Mouse (Mus musculus) heart, embryonic 14.5 days (tissue): Measurements from ENCODE around the gene Pafah1b1. TPM values are rescaled to one million over a fixed set of nuclear protein-coding genes. Genes with fewer than 3 reads are reported as not detected.

Source experiments
- ATAC-seq: fragments of 200-750 bp; cut with Nextera tagmentation; 2 replicates; pipeline ENCODE4 v1.8.0; 2017; ENCODE audit warnings: low read depth, moderate TSS enrichment; ENCODE audit not compliant: insufficient number of reproducible peaks, insufficient read depth, low FRiP score
- H3K27ac ChIP-seq, 2 experiments: fragments of 200-500 bp in 1 of 2; fragments of 300-500 bp in 1 of 2; sonication (generic) in 1 of 2; replicated peaks in 1 of 2; 2 replicates each; pipeline ENCODE4 v1.5.1; 2012 to 2014; ENCODE audit warnings: low read depth in 2 of 2, low read length in 2 of 2, control low read depth in 1 of 2, mild to moderate bottlenecking in 1 of 2, mixed read lengths in 1 of 2; ENCODE audit not compliant: control insufficient read depth in 1 of 2, insufficient read depth in 1 of 2
- H3K27me3 ChIP-seq: fragments of 300-500 bp; sonication (generic); 2 replicates; pipeline ENCODE4 v1.6.1; 2014; ENCODE audit warnings: mild to moderate bottlenecking, low read length, control low read depth; ENCODE audit not compliant: control insufficient read depth, insufficient read depth
- H3K36me3 ChIP-seq: fragments of 300-500 bp; sonication (generic); 2 replicates; pipeline ENCODE4 v1.6.1; 2014; ENCODE audit warnings: mild to moderate bottlenecking, control low read depth, low read length, mixed read lengths; ENCODE audit not compliant: control insufficient read depth, insufficient read depth
- H3K4me1 ChIP-seq, 2 experiments: fragments of 200-500 bp in 1 of 2; fragments of 300-500 bp in 1 of 2; sonication (generic) in 1 of 2; 2 replicates each; pipeline ENCODE4 v1.6.1; 2012 to 2014; ENCODE audit warnings: low read length in 2 of 2, control low read depth in 1 of 2, mixed read lengths in 1 of 2; ENCODE audit not compliant: control insufficient read depth in 2 of 2, insufficient read depth in 2 of 2
- H3K4me2 ChIP-seq: fragments of 300-500 bp; sonication (generic); 2 replicates; pipeline ENCODE4 v1.6.1; 2014; ENCODE audit warnings: mild to moderate bottlenecking, low read length
- H3K4me3 ChIP-seq, 2 experiments: fragments of 200-500 bp in 1 of 2; fragments of 300-500 bp in 1 of 2; sonication (generic) in 1 of 2; 2 replicates each; pipeline ENCODE4 v1.5.1; 2012 to 2014; ENCODE audit warnings: low read length in 2 of 2, mild to moderate bottlenecking in 2 of 2, control low read depth in 1 of 2, low read depth in 1 of 2, moderate library complexity in 1 of 2; ENCODE audit not compliant: control insufficient read depth in 1 of 2, insufficient read depth in 1 of 2
- H3K9ac ChIP-seq: fragments of 300-500 bp; sonication (generic); 2 replicates; pipeline ENCODE4 v1.6.1; 2014; ENCODE audit warnings: mild to moderate bottlenecking, low read length
- H3K9me3 ChIP-seq: fragments of 300-500 bp; sonication (generic); 2 replicates; pipeline ENCODE4 v1.6.1; 2016; ENCODE audit warnings: low read length, control low read depth; ENCODE audit not compliant: control insufficient read depth
- WGBS: fragments of 180-500 bp; shearing (Covaris S2); extraction: QIAGEN DNeasy Blood & Tissue Kit; methylation state at CpG from one replicate; pipeline ENCODE4 v1.1.7; 2014; 5-methylcytosine and 5-hydroxymethylcytosine counted together
- polyA plus RNA-seq: library from polyadenylated mRNA; unstranded; fragments of >200 nt; fragmentation: Nextera tagmentation; extraction: Ambion mirVana; gene quantifications from 2 replicates; pipeline ENCODE4 v1.2.1, GENCODE M21; 2014

Pafah1b1 gene
- polyA plus RNA-seq, 1 experiment from 2014 or later, result 71.4 TPM

- 89% methylated on average over 19 of the region's 19 CpGs for WGBS
- ATAC-seq, result no peak
- Histone ChIP-seq H3K4me3 (no peak overlapping the region), H3K4me1 (no peaks in the 10 kb centered on the region), H3K4me2 (no peak overlapping the region), H3K9me3 (no peaks in the 10 kb centered on the region), H3K36me3 (peaks cover 100% of the 10 kb centered on the region), H3K27me3 (no peaks in the 10 kb centered on the region), H3K27ac (no peak overlapping the region), H3K9ac (no peak overlapping the region)
Measured at GRCm38 (mm10) chr11:74661641-74662040, 62.8 kb downstream of the Pafah1b1 start.

GRCm38 (mm10) chr11:74660336-74660735 lies 64.1 kb downstream of the Pafah1b1 start:
- Histone ChIP-seq H3K9ac (no peak overlapping the region), H3K4me2 (no peak overlapping the region), H3K36me3 (peaks cover 95% of the 10 kb centered on the region), H3K27me3 (no peaks in the 10 kb centered on the region), H3K9me3 (no peaks in the 10 kb centered on the region), H3K27ac (no peak overlapping the region), H3K4me3 (no peak overlapping the region), H3K4me1 (0 out of 4 replicates have a peak, but pooled peaks cover 0 to 2% of the 10 kb centered on the region in 2 experiments)
- no peak for ATAC-seq
- WGBS, result 93% methylated on average over 13 of the region's 13 CpGs

GRCm38 (mm10) chr11:74655941-74656340 lies 68.5 kb downstream of the Pafah1b1 start:
- H3K9me3 ChIP-seq, result no peaks in the 10 kb centered on the region
- H3K4me2 ChIP-seq, result no peak overlapping the region
- H3K4me1 ChIP-seq, result peaks cover 25 to 43% of the 10 kb centered on the region in 2 experiments
- WGBS, result 55% methylated on average over 3 of the region's 3 CpGs
- no peak overlapping the region for H3K27ac ChIP-seq
- no peak for ATAC-seq
- H3K9ac ChIP-seq, result no peak overlapping the region
- peaks cover 58% of the 10 kb centered on the region for H3K36me3 ChIP-seq
- no peaks in the 10 kb centered on the region for H3K27me3 ChIP-seq
- no peak overlapping the region for H3K4me3 ChIP-seq

- H3K9ac ChIP-seq, result peak overlapping the region; percentile 66
- H3K27me3 ChIP-seq, result no peaks in the 10 kb centered on the region
- H3K4me2 ChIP-seq, result peak overlapping the region; percentile 58
- H3K27ac ChIP-seq, result peak overlapping the region; percentile 84 to 93
- H3K9me3 ChIP-seq, result no peaks in the 10 kb centered on the region
- H3K36me3 ChIP-seq, result peaks cover 32% of the 10 kb centered on the region
- peaks cover 32 to 50% of the 10 kb centered on the region in 2 experiments for H3K4me1 ChIP-seq
- ATAC-seq, result 0 out of 2 replicates have a peak, but pooled peaks have one; percentile 12
- 32% methylated on average over 6 of the region's 6 CpGs for WGBS
- H3K4me3 ChIP-seq, result peak overlapping the region; percentile 2 to 10; a peak in 2 of 4 replicates
Measured at GRCm38 (mm10) chr11:74653385-74653784, 71.1 kb downstream of the Pafah1b1 start.

- Histone ChIP-seq H3K4me1 (peaks cover 32 to 50% of the 10 kb centered on the region in 2 experiments), H3K9ac (peak overlapping the region; percentile 66), H3K27ac (peak overlapping the region; percentile 84 to 93), H3K9me3 (no peaks in the 10 kb centered on the region), H3K4me3 (peak overlapping the region; percentile 2 to 10; a peak in 1 of 4 replicates), H3K4me2 (peak overlapping the region; percentile 58), H3K36me3 (peaks cover 26% of the 10 kb centered on the region), H3K27me3 (no peaks in the 10 kb centered on the region)
- WGBS, result 88% methylated on average over 4 of the region's 4 CpGs
- ATAC-seq, result no peak
Measured at GRCm38 (mm10) chr11:74652791-74653191, 71.7 kb downstream of the Pafah1b1 start.

GRCm38 (mm10) chr11:74650576-74651100 lies 73.8 kb downstream of the Pafah1b1 start:
- Histone ChIP-seq H3K4me1 (peaks cover 32 to 49% of the 10 kb centered on the region in 2 experiments), H3K27me3 (no peaks in the 10 kb centered on the region), H3K4me2 (peak overlapping the region; percentile 79), H3K4me3 (peak overlapping the region; percentile 75 to 96), H3K9ac (peak overlapping the region; percentile 98), H3K36me3 (peaks cover 7% of the 10 kb centered on the region; the same call in 1 of the 2 replicates), H3K27ac (peak overlapping the region; percentile 28 to 91; a peak in 3 of 4 replicates), H3K9me3 (no peaks in the 10 kb centered on the region)
- WGBS, result 35% methylated on average over 4 of the region's 4 CpGs
- no peak for ATAC-seq

- peaks cover 7% of the 10 kb centered on the region; the same call in 1 of the 2 replicates for H3K36me3 ChIP-seq
- peak overlapping the region; percentile 79 for H3K4me2 ChIP-seq
- H3K27ac ChIP-seq, result peak overlapping the region; percentile 57 to 91
- H3K9me3 ChIP-seq, result no peaks in the 10 kb centered on the region
- WGBS, result 1% methylated on average over 53 of the region's 53 CpGs
- no peaks in the 10 kb centered on the region for H3K27me3 ChIP-seq
- peak overlapping the region; percentile 75 to 96 for H3K4me3 ChIP-seq
- peaks cover 31 to 46% of the 10 kb centered on the region in 2 experiments for H3K4me1 ChIP-seq
- H3K9ac ChIP-seq, result peak overlapping the region; percentile 98
- ATAC-seq, result peak; percentile 15
Measured at GRCm38 (mm10) chr11:74649647-74650551, 74.6 kb downstream of the Pafah1b1 start.
